Mouse (Mus musculus) kidney, postnatal 4 days (tissue): ENCODE measurements around the gene Dnajc13.

Experiments
- DNase-seq, 2 experiments: peaks; one replicate each; pipeline ENCODE4 v3.0.0; 2021; ENCODE audit warnings: mixed read lengths in 2 of 2

Gene Dnajc13

DNA sequence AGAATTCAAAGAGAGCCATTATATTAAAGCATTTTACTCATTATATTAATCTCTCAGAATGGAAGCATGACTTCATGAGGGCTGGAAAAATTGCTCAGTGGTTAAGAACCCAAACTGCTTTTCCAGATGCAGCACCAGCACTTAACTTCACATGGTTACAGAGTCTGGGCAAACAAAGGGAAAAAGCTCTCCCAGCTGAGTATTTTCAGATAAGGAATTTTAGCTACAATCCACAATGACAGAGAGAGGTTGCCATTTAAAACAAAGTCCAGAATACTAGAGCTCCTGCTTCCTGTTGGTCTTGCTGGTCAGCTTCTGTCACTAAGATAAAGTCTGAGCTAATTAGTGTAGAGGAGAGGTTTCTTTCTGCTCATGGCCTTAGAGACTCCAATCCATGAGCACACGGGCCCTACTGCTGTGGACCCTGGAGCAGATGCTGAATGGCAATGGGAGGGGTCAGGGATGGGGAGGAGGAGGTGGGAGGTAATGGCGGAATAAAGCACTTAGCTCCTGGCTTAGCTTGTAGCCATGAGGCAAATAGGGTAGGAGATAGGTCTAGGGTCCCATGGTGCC, 154.1 kb downstream of the Dnajc13 start:
- no peak for DNase-seq

GRCm38 (mm10) chr9:104107482-104107881, 155.2 kb downstream of the Dnajc13 start:
- DNase-seq = peak in 1 of 2 experiments; percentile 36

DNA sequence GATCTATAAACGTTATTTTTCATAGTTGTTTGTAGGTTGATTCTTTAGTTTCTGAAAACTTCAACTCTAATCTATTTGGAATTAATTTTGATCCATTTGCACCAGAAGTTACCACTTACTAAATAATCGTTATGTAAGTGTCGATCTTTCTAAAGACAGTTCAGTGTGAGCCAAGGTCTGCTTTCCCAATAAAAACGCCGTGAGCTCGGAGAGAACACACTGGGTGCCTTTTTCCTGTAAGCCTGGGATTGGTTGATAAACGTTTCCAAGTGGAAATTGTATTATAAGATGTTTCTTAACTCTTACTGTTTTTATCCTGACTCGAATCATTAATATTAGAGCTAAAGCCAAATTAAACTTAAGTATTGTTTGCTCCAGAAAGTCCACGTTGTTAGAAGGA, 155.8 kb downstream of the Dnajc13 start:
- no peak for DNase-seq

GRCm38 (mm10) chr9:104104986-104105385, 157.7 kb downstream of the Dnajc13 start:
- DNase-seq = no peak

GRCm38 (mm10) chr9:104102901-104103300, 159.8 kb downstream of the Dnajc13 start:
- no peak for DNase-seq

DNA sequence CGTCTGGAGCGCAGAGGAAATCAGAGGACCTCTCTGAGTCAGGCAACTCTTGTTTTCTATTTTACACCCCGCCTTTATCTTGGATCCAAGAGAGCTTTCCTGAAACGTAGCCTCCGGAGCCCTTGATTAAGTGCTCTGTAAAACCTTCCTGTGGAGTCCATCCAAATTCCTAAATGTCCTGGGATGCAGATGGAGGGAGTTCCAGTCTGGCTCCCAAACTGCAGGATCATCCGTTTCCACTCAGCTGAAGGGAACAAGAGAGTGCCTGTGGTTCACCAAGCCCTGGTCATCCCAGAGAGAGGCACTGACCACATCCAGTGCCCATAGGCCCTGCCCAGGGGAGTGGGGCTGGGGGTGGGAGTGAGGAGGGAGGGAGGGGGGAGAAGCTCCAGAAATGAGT, 160.4 kb downstream of the Dnajc13 start:
- peak in 1 of 2 experiments; percentile 24 for DNase-seq

DNA sequence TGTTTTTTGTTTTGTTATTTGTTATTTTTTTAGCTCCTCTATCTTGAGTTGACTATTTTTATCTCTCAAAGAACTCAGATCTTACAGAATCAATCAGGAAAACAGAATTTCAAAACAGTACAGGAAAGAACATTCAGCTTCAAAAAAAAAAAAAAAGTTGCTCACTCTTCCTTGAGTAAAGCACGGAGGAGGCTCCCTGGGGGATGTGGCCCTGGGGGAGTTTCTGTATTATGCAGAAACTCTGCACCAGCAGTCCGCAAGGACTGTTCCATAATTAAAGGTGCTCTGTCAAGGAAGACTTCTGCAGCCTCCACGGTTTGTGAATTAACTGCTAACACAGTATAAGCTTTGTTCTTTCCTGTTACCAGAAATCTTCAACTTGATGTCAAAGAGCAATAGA, 161.3 kb downstream of the Dnajc13 start:
- DNase-seq = peak; percentile 60 to 72
